Comparison of ENCODE assay signal across 9 mouse cellular contexts in the genomic region with DNA sequence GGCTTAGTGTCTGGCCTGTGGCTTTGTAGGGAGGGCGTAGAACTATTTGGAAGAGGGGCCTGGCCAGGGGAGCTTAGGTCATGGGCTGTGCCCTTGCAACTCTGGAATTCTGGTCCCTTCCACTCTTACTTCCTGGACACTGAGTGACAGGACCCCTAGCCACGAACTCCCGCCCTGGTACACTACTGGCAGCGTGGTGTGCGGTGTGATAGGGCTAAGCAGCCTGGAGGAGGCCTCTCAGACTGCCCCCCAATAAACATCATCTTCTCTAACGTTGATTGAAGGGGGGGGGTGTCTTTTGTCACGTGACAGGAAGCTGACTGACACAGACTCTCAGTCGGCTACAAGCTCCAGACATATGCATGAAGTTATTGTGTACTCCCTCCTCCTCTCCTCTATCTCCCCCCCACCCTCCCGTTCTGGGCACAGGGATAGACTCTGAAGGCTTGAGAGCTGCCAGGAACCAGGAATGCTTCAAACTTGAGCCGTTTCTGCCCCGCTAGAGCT. TPM values are rescaled to one million over a fixed set of nuclear protein-coding genes. Genes with fewer than 3 reads are reported as not detected.
A peak's percentile ranks its signal among the peaks of the same experiment; 100 is the strongest.
DNase-seq lines count a peak whose midpoint lies in the region; ATAC-seq lines count a peak whose summit lies in the region.
"Had no signal": no experiment of that assay in that cellular context is flagged by ENCODE, and none has a peak within 500 bp of the region (broad histone marks: within the 10 kb centered on the region; RNA-seq: fewer than 3 reads in every experiment).

No protein-coding gene starts in this region.

- peak; percentile 96 for DNase-seq in heart, adult 11 months
- DNase-seq in heart, postnatal 25 days (ENCODE audit: low spot score) = no peak
- DNase-seq in embryonic facial prominence, embryonic 11.5 days (ENCODE audit: low spot score) = no peak
- no peak for DNase-seq in limb, embryonic 10.5 days (ENCODE audit: low spot score)
- peak; percentile 45 to 51 for DNase-seq in natural killer cell, adult 2 months (ENCODE audit: low spot score in 2 of 2)
- DNase-seq in retina, postnatal 1 day = no peak
- DNase-seq in layer of hippocampus, postnatal 25 days (ENCODE audit: extremely low spot score in 1 of 2, low spot score in 1 of 2) = no peak
- DNase-seq in adrenal gland, adult 8-10 months = no peak

- no peak overlapping the region for H3K9ac ChIP-seq in embryonic facial prominence, embryonic 11.5 days (replicated peaks; ENCODE audit: low read length)
- H3K9ac ChIP-seq: hindbrain, embryonic 15.5 days had no signal

- no peak overlapping the region; the same call in 1 of the 2 replicates for H3K4me2 ChIP-seq in embryonic facial prominence, embryonic 11.5 days (ENCODE audit: low read depth, low read length)
- H3K4me2 ChIP-seq: hindbrain, embryonic 15.5 days had no signal

- H3K27me3 ChIP-seq in embryonic facial prominence, embryonic 11.5 days (ENCODE audit: control insufficient read depth, insufficient read depth, low read length) = no peaks in the 10 kb centered on the region
- H3K27me3 ChIP-seq in limb, embryonic 10.5 days (ENCODE audit: low read depth, poor library complexity, severe bottlenecking) = no peaks in the 10 kb centered on the region
- H3K27me3 ChIP-seq: hindbrain, embryonic 15.5 days had no signal

- H3K4me1 ChIP-seq in embryonic facial prominence, embryonic 11.5 days (ENCODE audit: control insufficient read depth, insufficient read depth, low read length) = no peaks in the 10 kb centered on the region
- peaks cover 24% of the 10 kb centered on the region for H3K4me1 ChIP-seq in limb, embryonic 10.5 days
- H3K4me1 ChIP-seq: hindbrain, embryonic 15.5 days had no signal

- no peaks in the 10 kb centered on the region for H3K36me3 ChIP-seq in embryonic facial prominence, embryonic 11.5 days (replicated peaks; ENCODE audit: control insufficient read depth, insufficient read depth, low read depth, low read length)
- H3K36me3 ChIP-seq in limb, embryonic 10.5 days = 0 out of 2 replicates have a peak, but pooled peaks cover 2% of the 10 kb centered on the region

- no peak overlapping the region for H3K27ac ChIP-seq in embryonic facial prominence, embryonic 11.5 days (replicated peaks; ENCODE audit: low read depth, low read length)
- H3K27ac ChIP-seq in limb, embryonic 10.5 days = peak overlapping the region; percentile 28; the same call in 1 of the 2 replicates
- H3K27ac ChIP-seq: hindbrain, embryonic 15.5 days had no signal

- no peaks in the 10 kb centered on the region for H3K9me3 ChIP-seq in embryonic facial prominence, embryonic 11.5 days (replicated peaks; ENCODE audit: control insufficient read depth, low read length)
- H3K9me3 ChIP-seq in limb, embryonic 10.5 days (replicated peaks) = 0 out of 2 replicates have a peak, but pooled peaks cover 1% of the 10 kb centered on the region
- H3K9me3 ChIP-seq: hindbrain, embryonic 15.5 days had no signal

- ATAC-seq in embryonic facial prominence, embryonic 11.5 days (replicated peaks; ENCODE audit: insufficient number of reproducible peaks, low FRiP score, low TSS enrichment, low read depth) = peak; percentile 47; the same call in 1 of the 2 replicates

- WGBS in embryonic facial prominence, embryonic 11.5 days = 60% methylated on average over 11 of the region's 11 CpGs
- 68% methylated on average over 11 of the region's 11 CpGs for WGBS in limb, embryonic 10.5 days

- intact Hi-C loops in heart, postnatal 25 days (cut with DNase I) = no loop called here

- no peak overlapping the region for H3K4me3 ChIP-seq in embryonic facial prominence, embryonic 11.5 days (ENCODE audit: low read depth, low read length)
- H3K4me3 ChIP-seq in limb, embryonic 10.5 days = no peak overlapping the region
- H3K4me3 ChIP-seq: hindbrain, embryonic 15.5 days had no signal

RNA-seq across cellular contexts. Expression of gene Ralbp1, which starts 21.4 kb away (rescaled TPM):
- total RNA-seq in heart, postnatal 25 days (2021) = 10 to 100 TPM; 37.8 to 38.6 TPM
- polyA plus RNA-seq in embryonic facial prominence, embryonic 11.5 days (2014; fragmentation: Nextera tagmentation; extraction: Ambion mirVana) = 47.8 and 48.4 TPM in 2 replicates
- 53.4 and 64.7 TPM in 2 replicates for polyA plus RNA-seq in limb, embryonic 10.5 days (2016; fragmentation: Nextera tagmentation; extraction: Ambion mirVana)
- 10 to 100 TPM; 47.2 to 53.5 TPM for total RNA-seq in layer of hippocampus, postnatal 25 days (2021)
- 10 to 100 TPM; 59.3 to 64.9 (median 62.6) TPM for total RNA-seq in adrenal gland, adult 8-10 months (2022)

RNA-seq across cellular contexts. Expression of gene Twsg1, which starts 44.1 kb away (rescaled TPM):
- 10 to 100 TPM; 72.8 to 76.8 TPM for total RNA-seq in heart, postnatal 25 days (2021)
- 133 and 142 TPM in 2 replicates for polyA plus RNA-seq in embryonic facial prominence, embryonic 11.5 days (2014; fragmentation: Nextera tagmentation; extraction: Ambion mirVana)
- polyA plus RNA-seq in limb, embryonic 10.5 days (2016; fragmentation: Nextera tagmentation; extraction: Ambion mirVana) = 83.6 and 109 TPM in 2 replicates
- 10 to 100 TPM; 29.3 to 30.0 TPM for total RNA-seq in layer of hippocampus, postnatal 25 days (2021)
- total RNA-seq in adrenal gland, adult 8-10 months (2022) = 100 to 1,000 TPM; 107 to 156 (median 129) TPM

Comparison
In these comparisons a context has a peak if more than half of its experiments do, and no peak if none do; other contexts are left out.
1. DNase-seq: peak in heart, adult 11 months (single experiment) and natural killer cell, adult 2 months (2 of 2); none in heart, postnatal 25 days (single experiment), embryonic facial prominence, embryonic 11.5 days (single experiment), limb, embryonic 10.5 days (single experiment), retina, postnatal 1 day (single experiment), layer of hippocampus, postnatal 25 days (0 of 2) and adrenal gland, adult 8-10 months (single experiment).